Mouse (Mus musculus): Measurements from ENCODE around the gene Nostrin. TPM values are rescaled to one million over a fixed set of nuclear protein-coding genes. Genes with fewer than 3 reads are reported as not detected.

Nostrin gene
- polyA plus RNA-seq, 1 experiment from 2014 or later = 0.90 TPM

- no peak overlapping the region for H3K9ac ChIP-seq (ENCODE audit: low read length)
- WGBS = 81% methylated on average over 10 of the region's 10 CpGs
- H3K4me3 ChIP-seq (ENCODE audit: low read depth, low read length) = no peak overlapping the region
- no peak overlapping the region for H3K4me2 ChIP-seq (ENCODE audit: low read depth)
- no peaks in the 10 kb centered on the region for H3K9me3 ChIP-seq (ENCODE audit: control insufficient read depth, low read length)
- H3K36me3 ChIP-seq (ENCODE audit: control insufficient read depth, insufficient read depth, low read length) = no peaks in the 10 kb centered on the region
- no peak overlapping the region for H3K27ac ChIP-seq (ENCODE audit: low read depth, low read length)
- no peaks in the 10 kb centered on the region for H3K4me1 ChIP-seq (ENCODE audit: control insufficient read depth, insufficient read depth, low read length)
- DNase-seq (ENCODE audit: low spot score) = no peak
- no peaks in the 10 kb centered on the region for H3K27me3 ChIP-seq (ENCODE audit: control insufficient read depth, insufficient read depth, low read length)
- ATAC-seq (ENCODE audit: insufficient read depth, low FRiP score, low TSS enrichment) = no peak
Measured at GRCm38 (mm10) chr2:69222815-69223214, 87.2 kb downstream of the Nostrin start.

GRCm38 (mm10) chr2:69224724-69225123, 89.1 kb downstream of the Nostrin start:
- Histone ChIP-seq H3K27ac (ENCODE audit: low read depth, low read length) (no peak overlapping the region), H3K36me3 (ENCODE audit: control insufficient read depth, insufficient read depth, low read length) (no peaks in the 10 kb centered on the region), H3K9me3 (ENCODE audit: control insufficient read depth, low read length) (no peaks in the 10 kb centered on the region), H3K9ac (ENCODE audit: low read length) (no peak overlapping the region), H3K4me1 (ENCODE audit: control insufficient read depth, insufficient read depth, low read length) (no peaks in the 10 kb centered on the region), H3K27me3 (ENCODE audit: control insufficient read depth, insufficient read depth, low read length) (no peaks in the 10 kb centered on the region), H3K4me2 (ENCODE audit: low read depth) (no peak overlapping the region), H3K4me3 (ENCODE audit: low read depth, low read length) (no peak overlapping the region)
- 77% methylated on average over 2 of the region's 2 CpGs for WGBS
- DNase-seq (ENCODE audit: low spot score) = no peak
- ATAC-seq (ENCODE audit: insufficient read depth, low FRiP score, low TSS enrichment) = no peak

- 91% methylated on average over 9 of the region's 9 CpGs for WGBS
- Histone ChIP-seq H3K36me3 (ENCODE audit: control insufficient read depth, insufficient read depth, low read length) (no peaks in the 10 kb centered on the region), H3K4me1 (ENCODE audit: control insufficient read depth, insufficient read depth, low read length) (no peaks in the 10 kb centered on the region), H3K27ac (ENCODE audit: low read depth, low read length) (no peak overlapping the region), H3K4me3 (ENCODE audit: low read depth, low read length) (no peak overlapping the region), H3K4me2 (ENCODE audit: low read depth) (no peak overlapping the region), H3K9ac (ENCODE audit: low read length) (no peak overlapping the region), H3K9me3 (ENCODE audit: control insufficient read depth, low read length) (no peaks in the 10 kb centered on the region), H3K27me3 (ENCODE audit: control insufficient read depth, insufficient read depth, low read length) (no peaks in the 10 kb centered on the region)
- ATAC-seq (ENCODE audit: insufficient read depth, low FRiP score, low TSS enrichment) (no peak), DNase-seq (ENCODE audit: low spot score) (no peak)
Measured at GRCm38 (mm10) chr2:69226876-69227275, 91.3 kb downstream of the Nostrin start.

- no peaks in the 10 kb centered on the region for H3K27me3 ChIP-seq (ENCODE audit: control insufficient read depth, insufficient read depth, low read length)
- no peak overlapping the region for H3K27ac ChIP-seq (ENCODE audit: low read depth, low read length)
- H3K4me1 ChIP-seq (ENCODE audit: control insufficient read depth, insufficient read depth, low read length) = no peaks in the 10 kb centered on the region
- H3K4me2 ChIP-seq (ENCODE audit: low read depth) = no peak overlapping the region
- no peak for ATAC-seq (ENCODE audit: insufficient read depth, low FRiP score, low TSS enrichment)
- H3K9me3 ChIP-seq (ENCODE audit: control insufficient read depth, low read length) = no peaks in the 10 kb centered on the region
- H3K4me3 ChIP-seq (ENCODE audit: low read depth, low read length) = no peak overlapping the region
- H3K9ac ChIP-seq (ENCODE audit: low read length) = no peak overlapping the region
- H3K36me3 ChIP-seq (ENCODE audit: control insufficient read depth, insufficient read depth, low read length) = no peaks in the 10 kb centered on the region
- WGBS = 73% methylated on average over 6 of the region's 6 CpGs
- no peak for DNase-seq (ENCODE audit: low spot score)
Measured at GRCm38 (mm10) chr2:69228635-69229034, 93.0 kb downstream of the Nostrin start.

GRCm38 (mm10) chr2:69230137-69230536, 94.5 kb downstream of the Nostrin start:
- no peak overlapping the region for H3K27ac ChIP-seq (ENCODE audit: low read depth, low read length)
- no peaks in the 10 kb centered on the region for H3K36me3 ChIP-seq (ENCODE audit: control insufficient read depth, insufficient read depth, low read length)
- 93% methylated on average over 2 of the region's 2 CpGs for WGBS
- H3K4me2 ChIP-seq (ENCODE audit: low read depth) = no peak overlapping the region
- ATAC-seq (ENCODE audit: insufficient read depth, low FRiP score, low TSS enrichment) = no peak
- H3K4me3 ChIP-seq (ENCODE audit: low read depth, low read length) = no peak overlapping the region
- H3K9me3 ChIP-seq (ENCODE audit: control insufficient read depth, low read length) = no peaks in the 10 kb centered on the region
- H3K4me1 ChIP-seq (ENCODE audit: control insufficient read depth, insufficient read depth, low read length) = no peaks in the 10 kb centered on the region
- no peak overlapping the region for H3K9ac ChIP-seq (ENCODE audit: low read length)
- no peak for DNase-seq (ENCODE audit: low spot score)
- H3K27me3 ChIP-seq (ENCODE audit: control insufficient read depth, insufficient read depth, low read length) = no peaks in the 10 kb centered on the region

- no peak overlapping the region for H3K4me2 ChIP-seq (ENCODE audit: low read depth)
- no peak overlapping the region for H3K4me3 ChIP-seq (ENCODE audit: low read depth, low read length)
- ATAC-seq (ENCODE audit: insufficient read depth, low FRiP score, low TSS enrichment) (no peak), DNase-seq (ENCODE audit: low spot score) (no peak)
- no peaks in the 10 kb centered on the region for H3K9me3 ChIP-seq (ENCODE audit: control insufficient read depth, low read length)
- no peak overlapping the region for H3K27ac ChIP-seq (ENCODE audit: low read depth, low read length)
- H3K27me3 ChIP-seq (ENCODE audit: control insufficient read depth, insufficient read depth, low read length) = no peaks in the 10 kb centered on the region
- H3K36me3 ChIP-seq (ENCODE audit: control insufficient read depth, insufficient read depth, low read length) = no peaks in the 10 kb centered on the region
- H3K4me1 ChIP-seq (ENCODE audit: control insufficient read depth, insufficient read depth, low read length) = no peaks in the 10 kb centered on the region
- H3K9ac ChIP-seq (ENCODE audit: low read length) = no peak overlapping the region
Measured at GRCm38 (mm10) chr2:69232101-69232500, 96.5 kb downstream of the Nostrin start.

GRCm38 (mm10) chr2:69234976-69235678, 99.5 kb downstream of the Nostrin start:
- no peak overlapping the region for H3K4me2 ChIP-seq (ENCODE audit: low read depth)
- no peak overlapping the region for H3K9ac ChIP-seq (ENCODE audit: low read length)
- DNase-seq (ENCODE audit: low spot score) (no peak), ATAC-seq (ENCODE audit: insufficient read depth, low FRiP score, low TSS enrichment) (no peak)
- H3K27me3 ChIP-seq (ENCODE audit: control insufficient read depth, insufficient read depth, low read length) = no peaks in the 10 kb centered on the region
- no peak overlapping the region for H3K27ac ChIP-seq (ENCODE audit: low read depth, low read length)
- H3K4me1 ChIP-seq (ENCODE audit: control insufficient read depth, insufficient read depth, low read length) = no peaks in the 10 kb centered on the region
- WGBS = 87% methylated on average over 5 of the region's 5 CpGs
- H3K36me3 ChIP-seq (ENCODE audit: control insufficient read depth, insufficient read depth, low read length) = no peaks in the 10 kb centered on the region
- no peak overlapping the region for H3K4me3 ChIP-seq (ENCODE audit: low read depth, low read length)
- H3K9me3 ChIP-seq (ENCODE audit: control insufficient read depth, low read length) = no peaks in the 10 kb centered on the region

Other genes with a start within 250 kb of the Nostrin start
- gene Spc25, start 70.4 kb downstream of the Nostrin start, polyA plus RNA-seq (2014; fragmentation: Nextera tagmentation; extraction: Ambion mirVana) = 228 and 237 TPM in 2 replicates
- gene G6pc2, start 75.3 kb downstream of the Nostrin start, polyA plus RNA-seq (2014; fragmentation: Nextera tagmentation; extraction: Ambion mirVana) = 0.78 TPM in 1 of 2 replicates, not detected in the other
- gene Abcb11, start 206.8 kb downstream of the Nostrin start, polyA plus RNA-seq (2014; fragmentation: Nextera tagmentation; extraction: Ambion mirVana) = 0.04 TPM in 1 of 2 replicates, not detected in the other
- not detected in 2 replicates for gene Dhrs9, start 244.6 kb downstream of the Nostrin start, polyA plus RNA-seq (2014; fragmentation: Nextera tagmentation; extraction: Ambion mirVana)

Measured in neural tube, embryonic 11.5 days (tissue).